Mouse (Mus musculus) cortical plate, adult 2 months (tissue): Measurements from ENCODE around the gene Camkk2.

Experiments
- CTCF ChIP-seq: fragments of 200-500 bp; IDR thresholded peaks from 2 replicates; pipeline ENCODE4 v1.5.1; 2011; ENCODE audit warnings: mild to moderate bottlenecking, control low read depth, low read length; ENCODE audit not compliant: insufficient read depth; ENCODE audit errors: extremely low read depth
- POLR2A ChIP-seq: fragments of 200-500 bp; IDR thresholded peaks from 2 replicates; pipeline ENCODE4 v1.6.1; 2011; ENCODE audit warnings: mild to moderate bottlenecking, low read length, control low read depth; ENCODE audit not compliant: insufficient read depth; ENCODE audit errors: extremely low read depth

DNA sequence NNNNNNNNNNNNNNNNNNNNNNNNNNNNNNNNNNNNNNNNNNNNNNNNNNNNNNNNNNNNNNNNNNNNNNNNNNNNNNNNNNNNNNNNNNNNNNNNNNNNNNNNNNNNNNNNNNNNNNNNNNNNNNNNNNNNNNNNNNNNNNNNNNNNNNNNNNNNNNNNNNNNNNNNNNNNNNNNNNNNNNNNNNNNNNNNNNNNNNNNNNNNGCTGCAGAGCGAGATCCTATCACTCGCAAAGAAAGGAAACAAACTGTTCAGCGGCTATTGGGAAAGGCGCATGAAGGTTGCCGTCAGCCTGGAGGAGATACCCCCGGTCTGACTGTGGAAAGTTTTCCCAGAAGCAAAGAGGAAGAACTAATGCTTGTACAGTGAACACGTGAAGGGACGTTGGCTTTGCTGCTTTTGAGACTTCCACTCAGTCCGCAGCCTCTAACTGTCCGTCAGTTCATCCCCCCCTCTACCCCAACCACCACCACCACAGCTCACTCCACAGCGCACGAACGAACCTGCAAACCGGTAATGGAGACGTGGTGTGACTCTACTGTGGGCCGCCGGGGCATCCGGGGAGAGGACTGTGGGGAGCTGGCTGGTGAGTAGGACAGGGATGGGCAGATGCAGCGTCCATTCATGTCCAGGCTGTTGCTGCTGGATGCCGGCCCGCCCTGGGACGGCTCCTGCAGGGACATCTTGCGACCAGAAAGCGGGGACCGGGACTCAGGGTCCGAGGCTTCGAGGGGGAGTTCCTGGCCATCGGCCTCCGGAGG lies 15.8 kb downstream of the Camkk2 start:
- TF ChIP-seq CTCF (no peak), POLR2A (no peak)
